Mouse (Mus musculus) natural killer cell, adult 2 months (primary cell): ENCODE results near the gene Kif20b.

Experiments used
- DNase-seq, 2 experiments: peaks; one replicate each; pipeline ENCODE4 v3.0.0; 2022; ENCODE audit warnings: low spot score in 2 of 2

Gene Kif20b

DNA sequence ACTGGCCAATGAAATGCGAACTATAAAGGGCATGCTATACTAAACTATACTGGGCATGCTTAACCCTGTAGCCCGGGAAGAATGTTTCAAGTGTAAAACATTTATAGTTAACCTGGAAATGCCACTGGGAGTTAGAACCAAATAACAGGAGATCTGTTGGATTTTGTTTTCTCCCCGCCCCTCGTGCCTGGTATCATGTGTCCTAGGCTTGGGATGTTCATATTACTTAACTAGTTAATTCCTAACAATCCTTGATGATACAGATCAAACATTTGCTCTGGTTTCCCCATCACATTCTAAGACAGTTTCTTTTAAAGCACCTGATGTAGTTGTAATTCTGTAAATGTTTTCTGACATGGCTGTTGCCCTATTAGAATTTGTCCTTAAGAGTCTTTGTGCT, 2.1 kb upstream of the Kif20b start:
- DNase-seq, result no peak

DNA sequence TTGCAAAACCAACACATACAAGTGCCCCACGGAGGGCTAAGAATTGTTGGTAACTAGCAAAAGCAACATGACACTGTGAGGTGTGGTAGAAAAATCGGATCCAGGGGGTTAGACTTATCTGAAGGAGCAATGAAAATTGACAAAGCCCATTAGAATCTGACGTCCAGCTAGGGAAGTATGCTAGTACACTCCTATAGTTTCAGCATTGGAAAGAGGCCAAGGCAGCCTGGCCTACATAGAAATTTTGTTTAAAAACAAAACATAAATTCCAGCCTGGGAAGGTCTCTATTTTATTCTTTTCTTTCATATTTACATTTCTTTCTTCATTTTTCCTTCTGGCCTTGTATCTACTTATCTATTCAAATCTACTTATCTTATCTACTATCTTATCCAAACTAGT, 1.6 kb upstream of the Kif20b start:
- DNase-seq, result no peak

DNA sequence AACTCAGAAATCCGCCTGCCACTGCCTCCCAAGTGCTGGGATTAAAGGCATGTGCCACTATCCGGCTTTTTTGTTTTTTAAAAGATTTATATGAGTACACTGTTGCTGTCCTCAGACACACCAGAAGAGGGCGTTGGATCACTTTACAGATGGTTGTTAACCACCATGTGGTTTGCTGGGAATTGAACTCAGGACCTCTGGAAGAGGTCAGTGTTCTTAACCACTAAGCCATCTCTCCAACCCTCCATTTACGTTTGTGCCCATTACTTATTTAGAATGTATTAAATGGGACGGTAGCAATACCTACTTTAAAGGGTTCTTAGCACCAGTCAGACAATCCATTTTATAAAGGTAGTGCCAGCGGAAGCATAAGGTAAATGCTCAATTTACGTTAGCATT, 909 bp upstream of the Kif20b start:
- peak in 1 of 2 experiments; percentile 14 for DNase-seq

DNA sequence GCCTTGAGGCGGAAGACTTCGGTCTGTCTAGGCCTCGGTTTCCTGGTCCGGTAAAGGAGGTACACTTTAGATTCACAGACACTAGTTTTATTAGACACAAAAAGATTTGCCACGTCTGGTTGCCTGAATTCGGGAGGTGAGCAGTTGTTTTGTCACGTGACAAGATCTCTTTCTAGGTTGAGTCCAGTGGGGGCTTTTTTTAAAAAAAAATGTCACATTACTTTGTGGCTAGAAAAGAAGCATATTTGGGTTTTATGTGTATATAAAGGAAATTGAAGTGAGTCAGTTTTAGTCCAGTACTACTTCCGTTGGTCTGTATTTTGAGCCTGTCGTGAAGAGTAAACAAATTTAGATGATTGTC, 422 bp downstream of the Kif20b start:
- no peak for DNase-seq

DNA sequence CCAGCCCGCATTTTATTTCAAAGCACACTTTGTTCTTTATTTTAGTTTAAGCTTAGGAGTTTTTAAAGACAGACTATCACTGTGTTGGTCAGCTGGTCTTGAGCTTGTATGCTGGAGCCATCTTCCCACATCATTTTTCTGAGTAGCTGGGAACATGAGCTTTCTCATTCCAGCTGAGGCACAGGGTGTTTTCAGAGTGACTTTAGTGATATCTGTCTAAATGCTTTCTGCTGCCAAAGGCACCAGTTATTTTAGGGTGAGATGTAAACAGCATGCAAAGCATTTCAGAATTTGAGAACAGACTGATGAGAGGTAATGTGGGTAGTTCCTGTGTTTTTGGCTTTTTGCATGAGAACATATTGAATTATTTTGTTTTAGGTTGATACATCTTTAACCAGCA, 25.0 kb downstream of the Kif20b start:
- no peak for DNase-seq

DNA sequence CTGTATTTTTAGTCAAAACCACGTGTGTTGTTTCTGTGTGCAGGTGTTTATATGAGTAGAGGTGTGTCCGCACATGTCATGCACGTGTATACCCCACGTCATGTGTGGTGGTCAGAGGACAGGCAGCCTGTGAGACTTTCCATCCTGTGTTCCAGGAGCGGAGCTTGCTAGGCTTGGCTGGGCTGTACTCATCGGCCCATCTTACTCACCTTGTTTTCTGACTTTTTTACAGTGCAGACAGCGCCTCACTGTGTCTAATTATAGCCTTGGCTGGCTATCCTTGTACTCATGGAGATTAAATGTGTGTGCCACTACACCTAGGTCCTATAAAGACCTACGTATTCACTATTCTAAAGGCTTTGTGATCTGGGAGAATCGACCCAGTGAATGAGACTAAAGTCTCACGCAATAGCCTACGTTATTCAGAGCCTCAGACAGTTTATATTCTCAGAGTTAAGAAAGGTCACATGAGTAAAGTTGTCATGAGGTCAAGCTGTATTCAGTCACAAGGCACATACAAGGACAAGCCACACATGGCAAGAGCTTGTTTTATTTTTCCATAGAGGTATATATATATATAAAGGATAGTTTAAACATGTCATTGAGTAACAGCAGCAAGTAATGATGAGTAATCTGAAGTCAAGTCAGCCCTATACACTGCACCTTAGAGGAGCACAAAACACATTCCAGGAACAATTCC, 31.8 kb downstream of the Kif20b start:
- no peak for DNase-seq

DNA sequence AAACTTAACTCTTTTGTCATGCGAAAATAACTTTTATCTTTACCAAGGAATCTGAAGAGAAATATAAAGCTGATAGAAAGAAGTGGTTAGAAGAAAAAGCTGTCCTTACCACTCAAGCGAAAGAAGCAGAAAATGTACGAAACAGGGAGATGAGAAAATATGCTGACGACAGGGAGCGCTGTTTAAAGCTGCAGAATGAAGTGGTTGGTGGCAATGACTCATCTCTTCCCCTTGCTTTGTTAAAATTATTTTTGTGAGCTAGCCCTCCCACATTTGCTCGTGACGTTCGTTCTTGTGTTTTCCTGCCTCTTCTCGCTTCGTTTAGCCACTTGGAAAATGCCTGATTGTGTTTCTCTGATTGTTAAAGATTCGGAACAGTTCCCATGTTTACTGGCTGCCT, 37.2 kb downstream of the Kif20b start:
- DNase-seq, result peak in 1 of 2 experiments; percentile 0

DNA sequence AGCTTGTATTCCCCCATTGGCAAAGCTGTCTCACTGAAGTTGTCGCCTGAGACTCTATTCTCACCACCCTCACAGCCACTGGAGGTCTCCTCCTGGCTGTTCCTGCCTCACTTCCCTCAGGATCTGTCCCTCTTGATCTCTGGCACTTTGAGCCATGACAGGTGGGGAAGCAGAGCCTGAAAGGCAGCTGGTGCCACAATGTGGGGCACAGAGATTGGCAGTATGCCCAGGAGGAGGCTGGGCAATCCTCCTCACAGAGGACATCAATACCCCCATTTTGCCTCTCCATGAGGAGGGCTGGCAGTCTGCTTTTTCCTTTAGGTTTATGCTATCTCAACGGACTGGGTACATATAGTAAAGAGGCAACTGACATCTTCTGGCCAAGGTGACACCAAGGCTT, 62.6 kb downstream of the Kif20b start:
- DNase-seq, result no peak

DNA sequence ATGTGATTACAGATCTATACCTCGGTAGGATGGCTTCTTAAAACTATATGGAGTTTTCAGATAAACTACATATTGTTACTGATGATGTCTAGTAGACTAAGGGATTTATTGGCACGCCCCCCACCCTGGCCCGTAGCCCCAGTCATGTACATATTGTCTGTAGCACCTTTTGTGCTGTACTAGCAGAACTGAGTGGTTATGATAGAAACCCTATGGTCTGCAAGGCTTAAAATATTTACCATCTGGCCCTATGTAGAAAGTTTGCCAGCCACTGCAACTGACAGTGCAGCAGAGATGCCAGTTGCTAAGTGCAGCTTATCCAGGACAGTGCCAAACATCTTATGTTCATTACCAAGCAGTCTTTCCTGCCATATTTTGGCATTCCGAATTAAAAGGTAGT, 68.3 kb downstream of the Kif20b start:
- no peak for DNase-seq

DNA sequence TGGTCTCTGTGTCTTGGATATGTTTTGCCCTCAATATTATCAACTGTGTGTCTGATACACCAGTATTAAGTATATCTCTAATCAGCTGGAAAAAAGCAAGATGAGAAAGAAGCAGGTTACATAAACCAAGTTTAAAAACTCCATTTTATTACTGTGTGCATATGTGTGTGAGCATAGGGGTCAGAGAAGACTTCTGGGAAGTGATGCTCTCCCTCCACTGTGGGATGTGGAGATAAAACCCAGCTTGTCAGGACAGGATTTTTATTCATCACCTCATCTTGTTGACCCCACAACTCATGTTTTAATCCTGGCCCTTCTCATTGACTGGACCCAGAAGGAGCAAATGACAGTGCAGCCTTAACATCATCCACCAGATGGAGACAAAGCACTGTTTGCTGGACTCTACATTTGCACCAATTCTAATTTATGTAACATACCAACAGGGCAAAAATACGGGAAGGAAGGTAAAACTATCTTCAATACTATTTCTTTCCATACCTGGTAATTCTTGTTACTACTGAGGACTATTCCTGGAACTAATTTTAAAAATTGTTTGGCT, 70.9 kb downstream of the Kif20b start:
- no peak for DNase-seq

DNA sequence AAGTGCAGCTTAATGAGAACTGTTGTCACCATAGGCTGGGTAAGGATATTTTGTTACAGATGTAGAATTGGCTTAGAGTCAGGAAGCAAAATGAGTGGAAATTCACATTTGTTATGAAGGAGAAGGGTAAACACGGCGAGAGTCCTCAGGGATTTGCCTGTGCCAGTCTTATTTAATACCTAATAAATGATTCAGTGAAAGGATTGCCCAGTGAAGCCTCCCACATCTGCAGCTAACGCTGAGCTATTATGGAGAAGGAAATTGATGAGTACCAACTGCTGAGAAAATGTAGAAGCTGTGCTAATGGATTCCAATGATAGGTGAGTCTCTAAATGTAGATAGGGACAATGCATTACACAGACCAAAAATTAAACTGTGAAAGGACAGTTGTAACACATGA, 92.9 kb downstream of the Kif20b start:
- DNase-seq, result no peak

DNA sequence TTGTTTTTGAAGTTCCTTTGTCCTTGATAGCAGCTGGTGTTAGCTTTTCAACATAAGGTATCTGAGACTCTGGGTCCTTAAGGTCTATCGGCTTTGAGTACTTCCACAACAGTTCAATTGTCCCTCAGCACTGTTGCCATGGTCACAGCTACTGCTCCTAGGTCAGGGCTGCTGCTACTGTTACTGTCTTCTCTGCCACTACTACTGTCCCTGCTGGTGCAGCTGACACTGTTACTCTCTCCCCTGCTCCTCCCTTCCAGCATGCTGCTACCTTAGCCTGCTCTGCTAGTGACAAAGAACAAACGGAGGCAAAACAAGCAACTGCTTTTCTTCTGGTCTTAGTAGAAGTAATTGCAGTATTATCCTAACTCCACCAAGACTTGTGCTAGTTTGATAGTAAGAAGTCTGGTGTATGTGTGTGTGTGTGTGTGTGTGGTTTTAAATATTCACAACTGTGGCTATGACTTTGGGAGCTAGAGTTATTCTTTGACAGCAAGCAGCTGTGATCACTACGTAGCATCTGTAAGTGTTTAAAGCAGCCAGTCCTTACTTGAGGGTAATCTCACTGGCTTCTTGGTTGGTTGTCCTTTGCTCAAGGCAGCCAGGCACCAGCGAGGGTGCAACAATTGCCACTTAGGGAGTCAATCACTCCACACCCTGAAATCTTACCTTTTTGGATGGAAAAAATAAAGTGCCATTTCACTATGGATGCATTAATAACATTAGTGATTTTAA, 95.5 kb downstream of the Kif20b start:
- DNase-seq, result no peak

DNA sequence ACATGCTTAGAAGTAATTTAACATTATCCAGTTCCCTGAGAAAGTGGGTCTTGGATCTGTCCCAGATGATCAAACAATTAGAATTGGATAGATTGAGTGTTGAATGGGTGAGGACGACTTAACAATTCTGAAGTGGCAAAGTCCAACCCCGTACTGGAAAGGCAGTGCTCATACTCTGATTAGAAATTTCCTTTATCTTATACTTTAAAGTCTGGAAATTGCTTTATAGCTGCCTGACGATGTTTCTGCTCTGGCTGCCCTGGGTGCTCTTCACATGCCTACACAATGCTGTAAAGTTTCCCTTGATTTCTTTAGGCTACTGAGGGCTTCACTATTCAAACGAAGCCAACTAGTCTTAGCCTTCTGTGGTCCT, 96.0 kb downstream of the Kif20b start:
- no peak for DNase-seq
